Mouse (Mus musculus): ENCODE data around the gene Siah3. TPM values are rescaled to one million over a fixed set of nuclear protein-coding genes. Genes with fewer than 3 reads are reported as not detected.

The Siah3 gene
- total RNA-seq, 2 experiments from 2014 or later, result not detected

GRCm38 (mm10) chr14:75461770-75462169 lies 6.0 kb downstream of the Siah3 start:
- ATAC-seq (replicated peaks; ENCODE audit: poor library complexity), result no peak

- ATAC-seq (replicated peaks; ENCODE audit: poor library complexity), result no peak
Measured at GRCm38 (mm10) chr14:75463171-75463570, 7.4 kb downstream of the Siah3 start.

DNA sequence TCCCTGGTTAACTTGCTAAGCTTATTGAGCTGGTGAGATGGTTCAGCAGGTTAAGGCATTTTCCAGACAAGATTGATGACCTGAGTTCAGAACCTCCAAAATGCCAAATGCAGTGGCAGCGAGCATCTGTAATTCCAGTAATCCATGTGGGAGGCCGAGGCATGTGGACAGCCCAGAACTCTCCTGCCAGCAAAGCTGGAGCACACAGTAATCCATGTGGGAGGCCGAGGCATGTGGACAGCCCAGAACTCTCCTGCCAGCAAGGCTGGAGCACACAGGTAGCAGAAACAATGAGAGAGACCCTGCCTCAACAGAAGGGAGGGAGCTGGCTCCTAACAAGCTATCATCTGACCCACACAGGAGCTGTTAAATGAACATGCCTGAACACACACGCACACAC lies 13.2 kb downstream of the Siah3 start:
- ATAC-seq (replicated peaks; ENCODE audit: poor library complexity), result no peak

DNA sequence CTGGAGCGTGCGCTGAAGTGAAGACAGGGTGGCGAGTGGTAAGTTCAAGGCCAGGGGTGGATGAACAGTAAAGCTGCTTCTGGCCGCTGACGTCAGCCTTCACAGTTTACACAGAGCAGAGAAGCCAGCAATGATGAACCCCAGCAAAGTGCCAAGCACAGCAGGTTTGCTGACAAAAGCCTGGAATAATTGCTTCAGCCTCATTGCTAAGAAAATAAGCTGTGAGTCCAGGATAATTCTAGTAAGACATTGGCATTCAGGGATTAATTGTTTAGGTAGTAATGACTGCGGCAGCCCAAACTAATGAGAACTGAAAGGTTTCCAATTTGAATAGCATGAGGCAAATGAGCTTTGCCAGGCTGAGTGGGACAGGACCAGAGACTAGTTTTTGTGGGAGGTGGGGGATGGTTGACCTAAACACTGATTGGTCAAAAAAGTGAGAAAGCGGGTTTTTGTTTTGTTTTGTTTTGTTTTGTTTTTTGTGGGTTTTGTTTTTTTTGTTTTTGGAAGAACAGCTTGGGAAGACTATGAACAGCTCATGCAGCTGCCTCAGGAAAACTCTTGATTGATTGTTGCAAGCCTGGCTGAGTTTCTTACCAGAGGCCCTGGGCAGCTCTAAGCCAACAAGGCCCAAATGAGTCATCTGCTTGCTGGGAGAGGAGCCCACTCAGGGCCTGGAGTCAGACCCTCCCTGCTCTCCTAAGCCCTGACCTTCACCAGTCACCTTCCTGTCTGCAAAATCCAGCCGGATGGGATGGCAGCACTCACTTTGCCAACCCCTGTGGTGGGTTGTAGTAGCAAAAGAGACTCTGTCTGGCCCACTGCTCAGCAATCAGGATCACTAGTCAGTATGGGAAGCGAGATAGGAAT lies 17.5 kb downstream of the Siah3 start:
- no peak for ATAC-seq (replicated peaks; ENCODE audit: poor library complexity)

DNA sequence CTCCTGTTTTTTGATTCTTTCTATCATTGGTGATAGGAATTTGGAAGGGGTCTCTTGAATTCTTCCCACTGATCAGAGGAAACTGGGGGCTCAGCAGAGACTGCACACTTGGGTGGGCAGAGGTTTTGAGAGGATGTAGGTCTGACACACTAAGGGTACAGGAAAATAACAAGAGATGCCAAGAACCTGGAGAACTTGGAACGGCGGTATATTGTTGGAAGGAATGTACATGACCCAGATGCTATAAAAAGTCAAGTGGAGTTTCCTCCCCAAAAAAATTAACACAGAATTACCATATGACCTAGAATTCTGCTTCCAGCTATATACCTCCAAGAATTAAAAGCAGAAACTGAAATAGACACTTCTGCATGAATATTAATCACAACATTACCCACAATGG lies 20.1 kb downstream of the Siah3 start:
- no peak for ATAC-seq (replicated peaks; ENCODE audit: poor library complexity)

GRCm38 (mm10) chr14:75482231-75483175 lies 26.7 kb downstream of the Siah3 start:
- ATAC-seq (replicated peaks; ENCODE audit: poor library complexity), result no peak

- ATAC-seq (replicated peaks; ENCODE audit: poor library complexity), result no peak
Measured at GRCm38 (mm10) chr14:75483176-75483546, 27.4 kb downstream of the Siah3 start.

DNA sequence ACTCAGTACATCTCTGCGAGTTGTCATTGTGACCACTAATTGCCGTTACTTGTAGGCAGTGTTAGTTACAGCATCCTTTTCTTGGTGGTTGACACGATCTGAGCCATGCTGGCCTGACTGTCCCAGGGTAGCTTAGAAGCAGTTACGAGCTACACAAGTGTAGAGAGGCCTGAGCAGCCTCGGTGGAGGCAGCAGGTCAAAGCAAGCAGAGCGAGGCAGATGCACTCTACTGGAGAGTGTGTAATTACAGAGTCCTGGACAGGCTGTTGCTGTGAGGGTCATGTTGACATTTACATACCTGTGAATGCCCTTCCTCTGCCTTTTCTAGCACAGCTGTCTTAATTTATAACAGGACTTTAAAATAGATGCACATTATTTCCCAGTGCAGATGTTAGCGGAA lies 32.1 kb downstream of the Siah3 start:
- no peak for ATAC-seq (replicated peaks; ENCODE audit: poor library complexity)

GRCm38 (mm10) chr14:75493555-75494194 lies 37.9 kb downstream of the Siah3 start:
- ATAC-seq (replicated peaks; ENCODE audit: poor library complexity), result 0 out of 2 replicates have a peak, but pooled peaks have one; percentile 20

GRCm38 (mm10) chr14:75494926-75495325 lies 39.1 kb downstream of the Siah3 start:
- ATAC-seq (replicated peaks; ENCODE audit: poor library complexity), result no peak

- no peak for ATAC-seq (replicated peaks; ENCODE audit: poor library complexity)
Measured at GRCm38 (mm10) chr14:75501501-75501990, 45.8 kb downstream of the Siah3 start.

- ATAC-seq (replicated peaks; ENCODE audit: poor library complexity), result no peak
Measured at GRCm38 (mm10) chr14:75502446-75502845, 46.7 kb downstream of the Siah3 start.

DNA sequence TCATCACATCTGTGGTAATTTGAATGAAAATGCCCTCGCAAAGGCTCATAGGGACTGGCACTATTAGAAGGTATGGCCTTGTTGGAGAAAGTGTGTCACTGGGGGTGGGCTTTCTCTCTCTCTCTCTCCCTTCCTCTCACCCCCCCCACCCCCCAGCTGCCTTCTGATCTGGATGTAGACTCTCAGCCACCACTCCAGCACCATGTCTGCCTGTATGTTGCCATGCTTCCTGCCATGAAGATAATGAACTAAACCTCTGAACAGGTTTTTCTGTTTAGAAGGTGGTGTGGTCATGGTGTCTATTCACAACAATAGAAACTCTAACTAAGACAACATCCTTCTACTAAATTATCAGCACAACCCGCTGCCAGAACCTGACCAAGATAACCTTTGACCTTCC lies 48.5 kb downstream of the Siah3 start:
- ATAC-seq (replicated peaks; ENCODE audit: poor library complexity), result no peak

- no peak for ATAC-seq (replicated peaks; ENCODE audit: poor library complexity)
Measured at GRCm38 (mm10) chr14:75505126-75505840, 49.5 kb downstream of the Siah3 start.

GRCm38 (mm10) chr14:75506246-75506645 lies 50.5 kb downstream of the Siah3 start:
- no peak for ATAC-seq (replicated peaks; ENCODE audit: poor library complexity)

GRCm38 (mm10) chr14:75510125-75510524 lies 54.3 kb downstream of the Siah3 start:
- no peak for ATAC-seq (replicated peaks; ENCODE audit: poor library complexity)

- ATAC-seq (replicated peaks; ENCODE audit: poor library complexity), result no peak
Measured at GRCm38 (mm10) chr14:75512946-75513345, 57.2 kb downstream of the Siah3 start.

DNA sequence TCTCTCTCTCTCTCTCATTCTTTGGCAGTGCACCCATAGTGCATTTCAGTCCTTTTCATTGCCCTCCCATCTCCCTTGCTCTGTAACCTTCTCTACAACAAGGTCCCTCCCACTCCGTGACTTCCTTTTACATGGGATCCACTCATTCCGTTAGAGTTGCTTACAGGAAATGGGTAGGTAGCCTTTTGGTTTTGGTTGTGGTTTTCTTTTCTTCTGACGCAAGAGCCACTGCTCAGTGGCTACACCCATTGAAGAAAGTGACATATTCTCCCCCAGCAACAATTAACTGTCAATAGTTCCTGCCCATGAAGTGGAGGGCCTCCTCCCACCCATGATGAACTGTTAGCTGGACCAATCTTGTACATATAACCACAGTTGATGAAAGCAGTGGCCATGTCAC lies 60.4 kb downstream of the Siah3 start:
- ATAC-seq (replicated peaks; ENCODE audit: poor library complexity), result peak; percentile 95

GRCm38 (mm10) chr14:75516917-75517595 lies 61.3 kb downstream of the Siah3 start:
- no peak for ATAC-seq (replicated peaks; ENCODE audit: poor library complexity)
